Mouse (Mus musculus) splenic B cell, adult 2 months (primary cell): ENCODE data around the gene Cacul1.

ENCODE experiments used
- DNase-seq: peaks from one replicate; pipeline ENCODE4 v3.0.0-alpha.2; 2011; ENCODE audit warnings: low read depth, low spot score
- H3K27me3 ChIP-seq: 2 replicates; pipeline ENCODE4 v1.6.1; 2012; ENCODE audit warnings: mild to moderate bottlenecking, low read length, moderate library complexity, mixed read lengths; ENCODE audit not compliant: control insufficient read depth, poor library complexity, insufficient read depth, severe bottlenecking
- H3K36me3 ChIP-seq: 2 replicates; pipeline ENCODE4 v1.6.1; 2012; ENCODE audit warnings: mild to moderate bottlenecking, low read length, moderate library complexity, mixed read lengths; ENCODE audit not compliant: control insufficient read depth, poor library complexity, insufficient read depth, severe bottlenecking

Cacul1 gene

GRCm38 (mm10) chr19:60579771-60580581 lies 849 bp downstream of the Cacul1 start:
- Histone ChIP-seq H3K36me3 (no peaks in the 10 kb centered on the region), H3K27me3 (no peaks in the 10 kb centered on the region)
- DNase-seq: peak; percentile 53

DNA sequence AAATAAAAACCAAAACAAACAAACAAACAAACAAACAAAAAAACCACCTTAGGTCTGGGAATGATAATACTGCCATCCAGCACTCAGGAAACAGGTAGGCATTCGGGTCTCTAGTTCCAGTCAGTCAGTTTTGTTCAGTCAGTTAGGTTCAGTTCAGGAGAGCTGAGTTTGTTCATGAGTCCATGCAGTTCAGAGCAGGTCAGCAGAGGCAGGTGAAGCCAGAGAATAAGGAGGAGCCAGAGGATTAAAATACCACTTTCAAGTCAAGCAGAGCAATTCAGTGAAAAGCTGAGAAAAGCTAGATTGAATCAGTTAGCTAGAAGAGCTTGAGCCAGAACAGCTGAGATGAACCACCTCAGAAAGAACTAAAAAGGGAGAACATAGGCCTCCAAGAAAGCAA lies 4.1 kb downstream of the Cacul1 start:
- 0 out of 2 replicates have a peak, but pooled peaks cover 2% of the 10 kb centered on the region for H3K36me3 ChIP-seq
- DNase-seq: no peak
- no peaks in the 10 kb centered on the region for H3K27me3 ChIP-seq

DNA sequence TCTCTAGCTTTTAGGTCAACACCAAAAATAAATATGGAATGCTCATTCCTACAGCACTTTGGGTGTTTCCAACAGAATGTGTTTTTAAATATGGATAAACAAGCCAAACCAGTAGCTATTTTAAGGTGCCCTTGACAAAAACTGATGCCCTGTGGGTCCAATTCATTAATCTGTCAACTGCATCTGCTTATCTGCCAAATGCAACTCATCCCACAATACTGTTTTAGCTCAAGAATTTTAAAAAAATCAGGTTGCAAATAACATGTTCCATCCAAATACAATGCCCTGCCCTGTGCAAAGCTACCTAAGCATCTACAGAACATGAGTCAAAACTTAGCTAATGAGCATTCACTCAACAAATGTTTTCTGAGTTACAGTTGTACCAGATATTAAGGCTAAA lies 20.3 kb downstream of the Cacul1 start:
- H3K36me3 ChIP-seq: peaks cover 2% of the 10 kb centered on the region; the same call in 1 of the 2 replicates
- H3K27me3 ChIP-seq: no peaks in the 10 kb centered on the region
- DNase-seq: no peak

GRCm38 (mm10) chr19:60554866-60555438 lies 25.9 kb downstream of the Cacul1 start:
- H3K27me3 ChIP-seq: no peaks in the 10 kb centered on the region
- H3K36me3 ChIP-seq: peaks cover 2% of the 10 kb centered on the region; the same call in 1 of the 2 replicates
- no peak for DNase-seq

GRCm38 (mm10) chr19:60553501-60553900 lies 27.3 kb downstream of the Cacul1 start:
- DNase-seq: peak; percentile 75
- no peaks in the 10 kb centered on the region for H3K27me3 ChIP-seq
- peaks cover 2% of the 10 kb centered on the region; the same call in 1 of the 2 replicates for H3K36me3 ChIP-seq

DNA sequence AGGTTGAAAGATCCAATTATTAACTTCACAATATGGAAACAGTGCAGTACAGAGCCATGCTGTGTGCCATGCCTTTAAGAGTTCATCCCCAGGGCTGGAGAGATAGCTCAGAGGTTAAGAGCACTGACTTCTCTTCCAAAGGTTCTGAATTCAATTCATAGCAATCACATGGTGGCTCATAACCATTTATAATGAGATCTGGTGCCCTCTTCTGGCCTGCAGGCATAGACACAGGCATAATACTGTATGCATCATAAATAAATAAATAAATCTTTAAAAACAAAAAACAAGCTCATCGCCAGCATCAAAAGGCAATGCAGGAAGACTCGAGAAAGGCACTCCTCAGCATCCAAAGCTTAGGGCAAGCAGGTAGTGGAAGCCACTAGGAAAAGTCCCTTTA lies 37.5 kb downstream of the Cacul1 start:
- DNase-seq: peak; percentile 21
- Histone ChIP-seq H3K27me3 (no peaks in the 10 kb centered on the region), H3K36me3 (no peaks in the 10 kb centered on the region)

DNA sequence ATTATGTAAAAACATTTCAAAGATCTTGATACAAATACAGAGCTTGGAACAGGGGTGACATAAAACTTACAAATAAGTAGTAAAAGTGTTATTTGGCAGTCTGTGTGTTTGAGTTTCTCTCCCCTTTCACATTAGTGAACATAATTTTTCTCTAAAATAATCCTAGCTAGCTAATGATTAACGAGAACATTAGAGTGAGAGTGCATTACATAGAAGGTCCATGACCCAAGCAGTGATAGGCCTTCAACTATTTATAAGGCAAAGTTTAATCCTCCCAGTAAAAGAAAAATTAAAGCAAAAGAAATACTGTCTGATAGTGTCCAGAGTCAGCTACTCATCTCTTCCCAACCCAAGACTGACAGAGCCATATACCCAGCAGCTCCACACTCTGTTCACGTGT lies 48.9 kb downstream of the Cacul1 start:
- DNase-seq: no peak
- no peaks in the 10 kb centered on the region for H3K27me3 ChIP-seq
- H3K36me3 ChIP-seq: 0 out of 2 replicates have a peak, but pooled peaks cover 6% of the 10 kb centered on the region

- Histone ChIP-seq H3K36me3 (0 out of 2 replicates have a peak, but pooled peaks cover 4% of the 10 kb centered on the region), H3K27me3 (no peaks in the 10 kb centered on the region)
- no peak for DNase-seq
Observed at GRCm38 (mm10) chr19:60530171-60530570, 50.7 kb downstream of the Cacul1 start.

DNA sequence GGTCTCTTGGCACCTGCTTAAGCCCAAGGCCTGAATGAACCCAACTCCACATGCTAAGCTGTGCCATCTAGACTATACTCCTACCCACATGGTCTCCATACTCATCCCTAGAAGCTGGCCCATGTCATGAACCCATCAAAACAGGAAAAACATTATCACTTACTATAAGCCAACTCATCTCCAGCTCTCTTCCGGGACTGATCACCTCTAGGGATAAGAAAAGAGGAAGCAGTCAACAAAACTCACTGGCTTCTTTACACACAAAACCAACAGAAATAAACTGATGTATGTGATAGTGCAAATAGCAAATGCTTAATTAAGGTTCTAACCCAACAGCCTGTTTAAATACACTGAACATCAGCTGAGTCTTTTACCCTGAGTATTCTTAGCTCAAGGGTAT lies 51.5 kb downstream of the Cacul1 start:
- no peak for DNase-seq
- Histone ChIP-seq H3K27me3 (no peaks in the 10 kb centered on the region), H3K36me3 (no peaks in the 10 kb centered on the region)

- H3K36me3 ChIP-seq: no peaks in the 10 kb centered on the region
- no peaks in the 10 kb centered on the region for H3K27me3 ChIP-seq
- no peak for DNase-seq
Observed at GRCm38 (mm10) chr19:60528602-60529001, 52.2 kb downstream of the Cacul1 start.

DNA sequence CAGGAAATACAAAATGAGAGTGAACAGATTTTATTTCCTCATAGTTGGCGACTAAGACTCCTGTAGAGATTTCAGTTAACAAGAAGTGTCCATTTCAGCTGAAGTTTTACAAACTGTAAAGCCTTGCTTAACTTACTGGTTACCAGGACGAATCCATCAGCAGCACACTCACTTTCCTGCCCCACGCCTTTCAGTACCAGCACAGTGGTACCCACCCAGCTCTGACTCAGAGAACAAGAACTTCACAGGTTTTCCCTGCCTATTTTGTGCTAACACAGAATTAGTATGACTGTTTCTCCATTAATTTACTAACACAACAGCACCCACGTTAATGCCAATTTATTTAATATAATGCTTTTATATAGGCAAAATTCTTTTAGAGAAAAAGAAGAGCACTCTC lies 53.9 kb downstream of the Cacul1 start:
- no peaks in the 10 kb centered on the region for H3K27me3 ChIP-seq
- no peaks in the 10 kb centered on the region for H3K36me3 ChIP-seq
- no peak for DNase-seq

DNA sequence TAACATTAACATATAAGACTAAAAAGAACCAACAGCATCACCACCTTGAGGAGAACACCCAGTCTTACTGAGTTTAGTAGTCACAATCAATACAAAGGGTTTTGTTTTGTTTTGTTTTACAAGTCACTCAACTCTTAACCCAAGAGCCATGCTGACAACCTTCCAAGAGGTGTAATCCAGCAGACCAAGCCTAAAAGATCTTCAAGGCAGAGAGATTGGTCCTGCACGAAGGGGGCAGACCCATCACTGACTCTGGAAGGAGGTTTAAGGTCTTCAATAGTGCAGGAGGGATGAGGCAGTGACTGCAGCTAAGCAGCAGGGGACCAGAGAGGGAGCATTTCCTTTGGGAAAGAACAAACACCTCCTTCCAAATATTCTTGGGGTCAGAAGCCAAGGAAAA lies 55.7 kb downstream of the Cacul1 start:
- Histone ChIP-seq H3K36me3 (no peaks in the 10 kb centered on the region), H3K27me3 (no peaks in the 10 kb centered on the region)
- no peak for DNase-seq

DNA sequence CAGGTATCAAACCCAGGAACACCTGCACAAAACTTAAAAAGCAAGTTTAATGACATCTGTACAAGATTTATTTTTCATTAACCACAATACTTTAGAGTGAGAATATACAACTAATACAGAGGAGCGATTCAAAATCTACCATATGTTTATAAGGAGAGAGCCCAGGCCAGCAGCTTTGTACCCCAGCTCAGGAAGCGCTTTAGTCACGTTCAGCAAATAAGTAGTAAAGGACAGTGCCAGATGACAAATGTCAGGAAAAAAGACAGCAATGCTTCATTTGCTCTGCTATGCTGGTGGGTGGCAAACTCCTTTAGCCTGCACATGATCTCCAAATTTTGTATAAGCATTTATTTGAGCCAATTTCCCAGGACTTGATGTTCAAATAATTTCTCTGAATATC lies 56.1 kb downstream of the Cacul1 start:
- Histone ChIP-seq H3K27me3 (no peaks in the 10 kb centered on the region), H3K36me3 (no peaks in the 10 kb centered on the region)
- no peak for DNase-seq

DNA sequence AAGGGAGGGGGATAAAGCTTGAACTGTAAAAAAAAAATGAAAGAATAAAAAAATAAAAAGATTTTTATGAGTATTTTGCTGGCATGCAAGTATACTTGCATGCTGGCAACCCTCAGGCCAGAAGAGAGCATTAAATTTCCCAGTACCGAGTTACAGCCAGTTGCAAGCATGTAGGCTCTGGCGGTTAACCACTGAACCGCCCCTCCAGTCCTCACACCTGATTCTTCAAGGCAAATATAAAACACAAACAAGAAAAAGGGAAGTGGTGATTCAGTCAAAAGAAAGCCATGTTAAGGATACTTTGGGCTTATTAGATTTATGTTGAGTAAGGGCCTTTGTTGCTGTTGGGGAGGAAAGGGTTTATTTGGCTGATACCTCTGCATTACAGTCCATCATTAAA lies 60.7 kb downstream of the Cacul1 start:
- Histone ChIP-seq H3K27me3 (no peaks in the 10 kb centered on the region), H3K36me3 (no peaks in the 10 kb centered on the region)
- DNase-seq: peak; percentile 54

DNA sequence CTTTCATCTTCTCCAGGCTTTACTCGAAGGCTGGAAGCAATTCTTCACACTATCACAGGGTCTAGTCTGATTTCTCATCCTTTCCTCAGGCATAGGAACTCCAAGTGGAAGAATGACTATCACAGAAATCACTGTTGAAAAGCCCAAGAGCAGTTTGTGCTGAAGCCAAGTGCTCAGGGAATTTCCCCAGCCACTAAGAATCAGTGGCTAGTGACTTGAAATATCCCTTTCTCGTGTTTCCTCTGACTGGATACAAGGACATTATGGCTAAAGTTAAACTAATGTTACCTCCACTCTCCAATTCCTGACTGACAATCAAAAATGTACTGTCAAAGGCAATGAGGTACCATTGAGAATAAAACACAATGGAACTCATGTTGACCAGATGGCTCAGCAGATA lies 65.8 kb downstream of the Cacul1 start:
- DNase-seq: no peak
- Histone ChIP-seq H3K27me3 (no peaks in the 10 kb centered on the region; the same call in 1 of the 2 replicates), H3K36me3 (no peaks in the 10 kb centered on the region)
